Mouse (Mus musculus): Measurements from ENCODE around the gene Neurl3. TPM values are rescaled to one million over a fixed set of nuclear protein-coding genes. Genes with fewer than 3 reads are reported as not detected.

Neurl3 gene
- polyA plus RNA-seq, 1 experiment from 2014 or later, result 0.51 TPM

DNA sequence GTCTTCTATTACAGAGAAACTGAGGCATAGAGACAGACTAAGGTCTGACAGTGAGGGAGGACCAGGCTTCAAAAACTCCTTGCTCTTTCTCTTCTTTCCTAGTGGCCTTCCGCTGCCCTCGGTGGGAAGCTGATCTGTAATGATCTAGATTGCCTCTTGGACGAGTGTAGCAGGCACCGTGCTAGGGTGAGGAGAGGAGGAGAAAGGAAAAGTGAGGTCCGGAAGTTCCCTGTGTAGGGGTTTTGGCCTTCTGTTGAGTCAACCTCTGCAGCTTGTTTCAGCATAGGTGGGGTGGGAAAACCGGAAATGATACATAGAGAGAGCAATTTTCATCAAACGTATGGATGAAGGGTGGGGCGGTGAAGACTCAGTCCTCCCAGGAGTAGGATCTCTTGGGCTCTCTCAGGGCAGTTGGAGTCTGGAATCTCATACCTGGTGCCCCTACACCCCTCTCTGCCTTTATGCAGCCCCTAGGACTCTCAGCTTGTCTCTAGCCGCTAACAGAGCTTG is 34.5 kb upstream of the Neurl3 start:
- Histone ChIP-seq H3K4me2 (ENCODE audit: low read length) (peak overlapping the region; percentile 89; the same call in 1 of the 2 replicates), H3K27me3 (replicated peaks; ENCODE audit: control insufficient read depth, insufficient read depth, low read length) (peaks cover 12% of the 10 kb centered on the region; the same call in 1 of the 2 replicates), H3K9ac (ENCODE audit: low read length) (no peak overlapping the region), H3K27ac (ENCODE audit: low read depth, low read length) (no peak overlapping the region), H3K9me3 (replicated peaks; ENCODE audit: control insufficient read depth, low read length) (no peaks in the 10 kb centered on the region), H3K4me3 (ENCODE audit: low read depth, low read length) (no peak overlapping the region), H3K4me1 (ENCODE audit: control insufficient read depth, insufficient read depth, low read length) (peaks cover 6% of the 10 kb centered on the region), H3K36me3 (ENCODE audit: control insufficient read depth, insufficient read depth, low read length) (no peaks in the 10 kb centered on the region)
- 57% methylated on average over 9 of the region's 9 CpGs for WGBS
- no peak for DNase-seq (ENCODE audit: low spot score)
- ATAC-seq, result no peak

DNA sequence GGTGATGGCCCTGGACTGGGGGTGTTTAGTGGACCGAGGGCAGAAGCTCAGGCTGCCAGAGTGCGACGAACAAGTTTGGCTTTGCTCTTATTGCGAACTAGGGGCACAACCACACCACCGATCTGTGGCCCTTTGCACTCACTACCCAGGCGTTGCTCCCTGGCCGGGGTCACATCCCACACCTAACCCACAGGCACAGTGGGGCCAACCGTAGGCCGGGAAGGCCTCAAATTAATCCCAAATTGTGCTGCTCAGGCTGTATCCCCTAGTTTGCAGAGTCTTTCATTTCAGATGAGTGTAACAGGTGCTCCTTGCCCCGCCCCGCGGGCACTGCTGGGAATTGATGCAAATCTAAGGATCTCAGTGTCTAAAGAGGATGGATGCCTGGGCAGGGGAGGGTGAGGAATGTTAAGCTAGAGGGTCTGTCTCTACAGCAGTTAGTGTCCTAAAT is 34.0 kb upstream of the Neurl3 start:
- ATAC-seq (no peak), DNase-seq (ENCODE audit: low spot score) (peak; percentile 20)
- 2% methylated on average over 12 of the region's 12 CpGs for WGBS
- H3K36me3 ChIP-seq (ENCODE audit: control insufficient read depth, insufficient read depth, low read length), result no peaks in the 10 kb centered on the region
- peaks cover 6% of the 10 kb centered on the region for H3K4me1 ChIP-seq (ENCODE audit: control insufficient read depth, insufficient read depth, low read length)
- H3K27me3 ChIP-seq (replicated peaks; ENCODE audit: control insufficient read depth, insufficient read depth, low read length), result peaks cover 12% of the 10 kb centered on the region; the same call in 1 of the 2 replicates
- H3K4me2 ChIP-seq (ENCODE audit: low read length), result peak overlapping the region; percentile 89
- H3K9me3 ChIP-seq (replicated peaks; ENCODE audit: control insufficient read depth, low read length), result no peaks in the 10 kb centered on the region
- H3K9ac ChIP-seq (ENCODE audit: low read length), result peak overlapping the region; percentile 58
- peak overlapping the region; percentile 43 for H3K4me3 ChIP-seq (ENCODE audit: low read depth, low read length)
- no peak overlapping the region for H3K27ac ChIP-seq (ENCODE audit: low read depth, low read length)

GRCm38 (mm10) chr1:36307495-36308280 is 33.2 kb upstream of the Neurl3 start, which contains the start of gene Arid5a:
Gene Arid5a (plus strand): TSS chr1:36307733.
- Histone ChIP-seq H3K4me2 (ENCODE audit: low read length) (peak within 1 kb of the TSS; percentile 89), H3K9me3 (replicated peaks; ENCODE audit: control insufficient read depth, low read length) (no peaks in the 10 kb centered on the region), H3K9ac (ENCODE audit: low read length) (peak within 1 kb of the TSS; percentile 58), H3K4me3 (ENCODE audit: low read depth, low read length) (peak within 1 kb of the TSS; percentile 43), H3K4me1 (ENCODE audit: control insufficient read depth, insufficient read depth, low read length) (peaks cover 10% of the 10 kb centered on the region), H3K27me3 (replicated peaks; ENCODE audit: control insufficient read depth, insufficient read depth, low read length) (peaks cover 12% of the 10 kb centered on the region; the same call in 1 of the 2 replicates), H3K36me3 (ENCODE audit: control insufficient read depth, insufficient read depth, low read length) (no peaks in the 10 kb centered on the region), H3K27ac (ENCODE audit: low read depth, low read length) (0 out of 2 replicates have a peak within 1 kb of the TSS, but pooled peaks have one; percentile 17)
- DNase-seq (ENCODE audit: low spot score), result peak; percentile 97
- peak; percentile 91 for ATAC-seq
- WGBS, result under 1% methylated on average over 65 of the region's 65 CpGs

GRCm38 (mm10) chr1:36307121-36307494 is 32.6 kb upstream of the Neurl3 start:
- peaks cover 10% of the 10 kb centered on the region for H3K4me1 ChIP-seq (ENCODE audit: control insufficient read depth, insufficient read depth, low read length)
- WGBS, result 65% methylated on average over 7 of the region's 7 CpGs
- peaks cover 12% of the 10 kb centered on the region; the same call in 1 of the 2 replicates for H3K27me3 ChIP-seq (replicated peaks; ENCODE audit: control insufficient read depth, insufficient read depth, low read length)
- no peak overlapping the region for H3K27ac ChIP-seq (ENCODE audit: low read depth, low read length)
- no peak overlapping the region for H3K4me2 ChIP-seq (ENCODE audit: low read length)
- H3K4me3 ChIP-seq (ENCODE audit: low read depth, low read length), result no peak overlapping the region
- DNase-seq (ENCODE audit: low spot score) (no peak), ATAC-seq (no peak; the same call in 1 of the 2 replicates)
- H3K9ac ChIP-seq (ENCODE audit: low read length), result no peak overlapping the region
- no peaks in the 10 kb centered on the region for H3K36me3 ChIP-seq (ENCODE audit: control insufficient read depth, insufficient read depth, low read length)
- no peaks in the 10 kb centered on the region for H3K9me3 ChIP-seq (replicated peaks; ENCODE audit: control insufficient read depth, low read length)

DNA sequence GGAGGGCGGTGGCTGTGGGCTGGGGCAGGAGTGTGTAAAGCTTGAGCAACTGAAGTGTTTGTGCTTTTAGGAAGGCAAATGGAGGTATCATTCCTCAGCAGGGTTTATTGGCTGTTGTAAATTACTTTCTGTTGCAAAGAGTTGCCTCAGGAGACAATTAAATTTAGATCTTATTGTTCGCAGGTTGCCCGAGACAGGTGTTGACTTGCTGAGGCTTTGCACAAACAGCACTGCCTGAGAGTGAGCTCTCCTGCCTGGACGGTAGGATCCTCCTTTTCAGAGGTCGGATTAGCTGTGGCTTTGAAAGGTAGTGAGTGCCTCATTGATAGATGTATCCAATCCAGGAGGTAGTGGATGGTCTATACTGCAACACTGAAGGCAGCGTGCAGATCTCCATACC is 31.6 kb upstream of the Neurl3 start:
- 77% methylated on average over 6 of the region's 6 CpGs for WGBS
- Histone ChIP-seq H3K4me2 (ENCODE audit: low read length) (no peak overlapping the region), H3K27ac (ENCODE audit: low read depth, low read length) (no peak overlapping the region), H3K27me3 (replicated peaks; ENCODE audit: control insufficient read depth, insufficient read depth, low read length) (peaks cover 12% of the 10 kb centered on the region; the same call in 1 of the 2 replicates), H3K36me3 (ENCODE audit: control insufficient read depth, insufficient read depth, low read length) (no peaks in the 10 kb centered on the region), H3K9me3 (replicated peaks; ENCODE audit: control insufficient read depth, low read length) (no peaks in the 10 kb centered on the region), H3K4me1 (ENCODE audit: control insufficient read depth, insufficient read depth, low read length) (peaks cover 10% of the 10 kb centered on the region), H3K9ac (ENCODE audit: low read length) (no peak overlapping the region), H3K4me3 (ENCODE audit: low read depth, low read length) (no peak overlapping the region)
- DNase-seq (ENCODE audit: low spot score) (no peak), ATAC-seq (no peak)

DNA sequence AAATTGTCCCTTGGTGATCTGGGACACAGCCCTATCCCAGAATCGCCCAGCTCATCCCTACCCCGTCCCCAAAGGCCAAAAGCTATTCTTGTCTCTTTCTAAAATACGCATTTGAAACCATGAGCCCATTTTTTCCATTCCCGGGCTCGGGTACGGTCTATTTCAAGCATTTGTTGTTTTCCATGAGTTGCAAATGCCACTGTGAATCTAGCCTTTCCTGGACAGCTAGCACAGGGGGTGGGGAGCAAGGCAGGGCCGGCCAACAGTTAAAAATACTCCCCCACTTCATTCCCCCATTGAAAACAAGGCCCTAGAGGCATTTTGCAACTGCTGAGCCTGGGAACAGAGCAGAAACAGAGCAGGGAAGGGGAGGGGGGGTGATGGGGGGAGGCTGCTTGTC is 30.3 kb upstream of the Neurl3 start:
- H3K4me1 ChIP-seq (ENCODE audit: control insufficient read depth, insufficient read depth, low read length), result peaks cover 10% of the 10 kb centered on the region
- H3K9me3 ChIP-seq (replicated peaks; ENCODE audit: control insufficient read depth, low read length), result no peaks in the 10 kb centered on the region
- no peak overlapping the region for H3K27ac ChIP-seq (ENCODE audit: low read depth, low read length)
- H3K9ac ChIP-seq (ENCODE audit: low read length), result no peak overlapping the region
- WGBS, result 73% methylated on average over 7 of the region's 7 CpGs
- ATAC-seq (no peak), DNase-seq (ENCODE audit: low spot score) (no peak)
- H3K4me3 ChIP-seq (ENCODE audit: low read depth, low read length), result no peak overlapping the region
- H3K27me3 ChIP-seq (replicated peaks; ENCODE audit: control insufficient read depth, insufficient read depth, low read length), result peaks cover 12% of the 10 kb centered on the region; the same call in 1 of the 2 replicates
- no peaks in the 10 kb centered on the region for H3K36me3 ChIP-seq (ENCODE audit: control insufficient read depth, insufficient read depth, low read length)
- H3K4me2 ChIP-seq (ENCODE audit: low read length), result no peak overlapping the region

DNA sequence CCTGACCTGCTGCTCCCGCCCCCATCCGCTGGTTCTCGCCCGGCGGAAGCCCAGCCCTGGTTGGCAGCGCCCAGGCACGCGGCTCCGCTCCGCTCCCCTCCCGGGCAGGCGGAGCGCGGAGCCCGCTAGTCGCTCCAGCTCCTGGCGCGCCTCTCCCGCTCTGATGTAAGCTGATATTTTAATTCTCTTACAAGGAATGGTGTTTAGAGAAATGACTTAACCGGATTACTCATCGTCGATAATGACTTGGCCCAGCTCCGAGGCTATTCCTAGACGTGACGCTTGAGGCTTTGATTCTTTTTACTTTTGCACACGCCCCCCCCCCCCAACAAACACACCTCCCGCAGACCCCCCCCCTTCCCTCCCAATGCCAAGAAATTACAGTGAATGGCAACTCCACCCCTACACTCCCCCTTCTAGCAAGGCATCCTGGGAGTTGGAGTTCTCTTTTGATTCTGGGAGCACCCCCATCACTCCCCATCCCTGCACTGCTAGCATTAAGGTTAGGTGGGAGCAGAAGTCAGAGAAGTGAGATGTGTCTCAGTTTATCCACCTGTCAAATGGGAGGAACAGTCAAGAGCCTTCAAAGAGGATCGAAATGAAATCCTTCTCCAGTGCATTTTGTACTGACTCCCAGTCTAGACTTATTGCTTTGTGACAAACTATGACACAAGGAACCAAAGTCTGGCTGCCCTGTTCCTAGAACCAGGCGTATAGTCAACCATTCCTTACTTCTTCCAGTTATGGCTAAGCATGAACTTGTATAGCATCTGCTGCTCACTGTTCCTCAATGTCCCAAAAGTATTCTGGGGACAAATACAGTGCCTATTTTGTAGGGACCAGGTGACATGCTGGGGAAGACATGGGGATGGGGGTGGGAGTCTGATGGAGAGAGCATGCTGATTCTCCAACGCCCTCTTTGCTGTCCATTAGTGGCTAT is 29.2 kb upstream of the Neurl3 start:
- Histone ChIP-seq H3K9me3 (replicated peaks; ENCODE audit: control insufficient read depth, low read length) (no peaks in the 10 kb centered on the region), H3K27ac (ENCODE audit: low read depth, low read length) (peak overlapping the region; percentile 60; the same call in 1 of the 2 replicates), H3K27me3 (replicated peaks; ENCODE audit: control insufficient read depth, insufficient read depth, low read length) (peaks cover 4% of the 10 kb centered on the region; the same call in 1 of the 2 replicates), H3K4me3 (ENCODE audit: low read depth, low read length) (peak overlapping the region; percentile 29), H3K36me3 (ENCODE audit: control insufficient read depth, insufficient read depth, low read length) (no peaks in the 10 kb centered on the region), H3K4me2 (ENCODE audit: low read length) (peak overlapping the region; percentile 67), H3K4me1 (ENCODE audit: control insufficient read depth, insufficient read depth, low read length) (peaks cover 9% of the 10 kb centered on the region), H3K9ac (ENCODE audit: low read length) (peak overlapping the region; percentile 52)
- 9% methylated on average over 30 of the region's 30 CpGs for WGBS
- ATAC-seq (peak; percentile 79), DNase-seq (ENCODE audit: low spot score) (peak; percentile 94)

DNA sequence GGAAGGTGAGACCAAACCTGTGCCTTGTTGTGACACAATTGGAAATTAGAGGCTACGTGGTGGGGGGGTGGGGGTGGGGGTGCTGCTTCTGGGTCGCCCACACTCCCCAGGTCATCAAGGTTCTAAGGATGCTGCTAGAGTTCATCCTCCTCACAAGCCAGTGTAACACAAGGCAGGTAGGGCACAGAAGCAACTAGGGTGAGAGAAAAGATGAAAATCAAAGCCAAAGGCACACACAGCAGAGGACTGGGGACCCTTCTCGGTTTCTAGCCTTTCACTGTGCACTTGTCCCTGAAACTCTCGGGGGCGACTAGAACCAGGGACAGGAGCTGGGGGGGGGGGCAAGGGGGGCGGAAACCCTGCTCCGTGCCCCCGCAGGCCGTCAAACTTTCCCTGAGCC is 28.5 kb upstream of the Neurl3 start:
- DNase-seq (ENCODE audit: low spot score), result no peak
- Histone ChIP-seq H3K36me3 (ENCODE audit: control insufficient read depth, insufficient read depth, low read length) (no peaks in the 10 kb centered on the region), H3K4me2 (ENCODE audit: low read length) (peak overlapping the region; percentile 67), H3K27me3 (replicated peaks; ENCODE audit: control insufficient read depth, insufficient read depth, low read length) (no peaks in the 10 kb centered on the region), H3K4me3 (ENCODE audit: low read depth, low read length) (peak overlapping the region; percentile 29), H3K4me1 (ENCODE audit: control insufficient read depth, insufficient read depth, low read length) (peaks cover 4% of the 10 kb centered on the region), H3K9ac (ENCODE audit: low read length) (peak overlapping the region; percentile 52), H3K27ac (ENCODE audit: low read depth, low read length) (peak overlapping the region; percentile 60; the same call in 1 of the 2 replicates), H3K9me3 (replicated peaks; ENCODE audit: control insufficient read depth, low read length) (no peaks in the 10 kb centered on the region)
- peak; percentile 4; the same call in 1 of the 2 replicates for ATAC-seq
- WGBS, result 19% methylated on average over 7 of the region's 9 CpGs
